Mouse (Mus musculus): ENCODE results near the gene Pim3. TPM values are rescaled to one million over a fixed set of nuclear protein-coding genes. Genes with fewer than 3 reads are reported as not detected.

The Pim3 gene
- polyA plus RNA-seq, 1 experiment from 2014 or later = 38.6 TPM

- H3K27me3 ChIP-seq (replicated peaks; ENCODE audit: control insufficient read depth, insufficient read depth, low read length) = no peaks in the 10 kb centered on the region
- ATAC-seq (ENCODE audit: low read depth) (no peak), DNase-seq (ENCODE audit: low spot score) (no peak)
- no peak overlapping the region for H3K4me3 ChIP-seq (ENCODE audit: low read depth, low read length)
- H3K27ac ChIP-seq (replicated peaks; ENCODE audit: low read depth, low read length) = no peak overlapping the region
- H3K9me3 ChIP-seq (ENCODE audit: control insufficient read depth, low read length) = no peaks in the 10 kb centered on the region
- H3K4me1 ChIP-seq (ENCODE audit: control insufficient read depth, insufficient read depth, low read length) = peaks cover 15% of the 10 kb centered on the region
- no peak overlapping the region for H3K4me2 ChIP-seq (ENCODE audit: low read depth, low read length)
- 64% methylated on average over 2 of the region's 2 CpGs for WGBS
- H3K9ac ChIP-seq (ENCODE audit: low read depth, low read length) = no peak overlapping the region
- no peaks in the 10 kb centered on the region for H3K36me3 ChIP-seq (ENCODE audit: control insufficient read depth, insufficient read depth, low read length)
These were observed 3.3 kb upstream of the Pim3 start for GRCm38 (mm10) chr15:88858707-88859106.

GRCm38 (mm10) chr15:88859206-88859970, 2.6 kb upstream of the Pim3 start:
- H3K4me2 ChIP-seq (ENCODE audit: low read depth, low read length) = no peak overlapping the region
- H3K4me1 ChIP-seq (ENCODE audit: control insufficient read depth, insufficient read depth, low read length) = peaks cover 16% of the 10 kb centered on the region
- 66% methylated on average over 8 of the region's 8 CpGs for WGBS
- no peak overlapping the region for H3K9ac ChIP-seq (ENCODE audit: low read depth, low read length)
- DNase-seq (ENCODE audit: low spot score) (no peak), ATAC-seq (ENCODE audit: low read depth) (no peak)
- H3K27me3 ChIP-seq (replicated peaks; ENCODE audit: control insufficient read depth, insufficient read depth, low read length) = no peaks in the 10 kb centered on the region
- H3K27ac ChIP-seq (replicated peaks; ENCODE audit: low read depth, low read length) = no peak overlapping the region
- peaks cover 3% of the 10 kb centered on the region for H3K36me3 ChIP-seq (ENCODE audit: control insufficient read depth, insufficient read depth, low read length)
- H3K4me3 ChIP-seq (ENCODE audit: low read depth, low read length) = no peak overlapping the region
- H3K9me3 ChIP-seq (ENCODE audit: control insufficient read depth, low read length) = no peaks in the 10 kb centered on the region

GRCm38 (mm10) chr15:88860781-88861180, 1.2 kb upstream of the Pim3 start:
- 95% methylated on average over 3 of the region's 3 CpGs for WGBS
- Histone ChIP-seq H3K4me2 (ENCODE audit: low read depth, low read length) (no peak overlapping the region), H3K36me3 (ENCODE audit: control insufficient read depth, insufficient read depth, low read length) (peaks cover 14% of the 10 kb centered on the region), H3K9ac (ENCODE audit: low read depth, low read length) (no peak overlapping the region), H3K27me3 (replicated peaks; ENCODE audit: control insufficient read depth, insufficient read depth, low read length) (no peaks in the 10 kb centered on the region), H3K9me3 (ENCODE audit: control insufficient read depth, low read length) (no peaks in the 10 kb centered on the region), H3K4me1 (ENCODE audit: control insufficient read depth, insufficient read depth, low read length) (peaks cover 9% of the 10 kb centered on the region), H3K27ac (replicated peaks; ENCODE audit: low read depth, low read length) (no peak overlapping the region), H3K4me3 (ENCODE audit: low read depth, low read length) (no peak overlapping the region)
- ATAC-seq (ENCODE audit: low read depth) (no peak), DNase-seq (ENCODE audit: low spot score) (no peak)

- Histone ChIP-seq H3K4me1 (ENCODE audit: control insufficient read depth, insufficient read depth, low read length) (peaks cover 9% of the 10 kb centered on the region), H3K4me2 (ENCODE audit: low read depth, low read length) (peak overlapping the region; percentile 95), H3K27ac (replicated peaks; ENCODE audit: low read depth, low read length) (peak overlapping the region; percentile 96), H3K9me3 (ENCODE audit: control insufficient read depth, low read length) (no peaks in the 10 kb centered on the region), H3K27me3 (replicated peaks; ENCODE audit: control insufficient read depth, insufficient read depth, low read length) (no peaks in the 10 kb centered on the region), H3K4me3 (ENCODE audit: low read depth, low read length) (peak overlapping the region; percentile 91), H3K9ac (ENCODE audit: low read depth, low read length) (peak overlapping the region; percentile 89), H3K36me3 (ENCODE audit: control insufficient read depth, insufficient read depth, low read length) (peaks cover 25% of the 10 kb centered on the region)
- DNase-seq (ENCODE audit: low spot score) (peak; percentile 57), ATAC-seq (ENCODE audit: low read depth) (peak; percentile 0; the same call in 1 of the 2 replicates)
- WGBS = 1% methylated on average over 43 of the region's 98 CpGs
These were observed 1.1 kb downstream of the Pim3 start for GRCm38 (mm10) chr15:88862881-88863694.

GRCm38 (mm10) chr15:88863695-88864231, 1.8 kb downstream of the Pim3 start:
- peak; percentile 99 for DNase-seq (ENCODE audit: low spot score)
- Histone ChIP-seq H3K9me3 (ENCODE audit: control insufficient read depth, low read length) (no peaks in the 10 kb centered on the region), H3K4me2 (ENCODE audit: low read depth, low read length) (peak overlapping the region; percentile 95), H3K27ac (replicated peaks; ENCODE audit: low read depth, low read length) (peak overlapping the region; percentile 96), H3K9ac (ENCODE audit: low read depth, low read length) (peak overlapping the region; percentile 89), H3K4me3 (ENCODE audit: low read depth, low read length) (peak overlapping the region; percentile 91), H3K36me3 (ENCODE audit: control insufficient read depth, insufficient read depth, low read length) (peaks cover 25% of the 10 kb centered on the region), H3K27me3 (replicated peaks; ENCODE audit: control insufficient read depth, insufficient read depth, low read length) (no peaks in the 10 kb centered on the region), H3K4me1 (ENCODE audit: control insufficient read depth, insufficient read depth, low read length) (peaks cover 9% of the 10 kb centered on the region)
- ATAC-seq (ENCODE audit: low read depth) = peak; percentile 90
- under 1% methylated on average over 14 of the region's 39 CpGs for WGBS

- Histone ChIP-seq H3K27me3 (replicated peaks; ENCODE audit: control insufficient read depth, insufficient read depth, low read length) (no peaks in the 10 kb centered on the region), H3K4me2 (ENCODE audit: low read depth, low read length) (peak overlapping the region; percentile 95), H3K36me3 (ENCODE audit: control insufficient read depth, insufficient read depth, low read length) (peaks cover 25% of the 10 kb centered on the region), H3K9ac (ENCODE audit: low read depth, low read length) (peak overlapping the region; percentile 89), H3K4me1 (ENCODE audit: control insufficient read depth, insufficient read depth, low read length) (peaks cover 9% of the 10 kb centered on the region), H3K27ac (replicated peaks; ENCODE audit: low read depth, low read length) (peak overlapping the region; percentile 53), H3K4me3 (ENCODE audit: low read depth, low read length) (peak overlapping the region; percentile 91), H3K9me3 (ENCODE audit: control insufficient read depth, low read length) (no peaks in the 10 kb centered on the region)
- ATAC-seq (ENCODE audit: low read depth) (no peak; the same call in 1 of the 2 replicates), DNase-seq (ENCODE audit: low spot score) (no peak)
- 16% methylated on average over 21 of the region's 22 CpGs for WGBS
These were observed 2.5 kb downstream of the Pim3 start for GRCm38 (mm10) chr15:88864270-88865030.

- 0 out of 2 replicates have a peak overlapping the region, but pooled peaks have one; percentile 89 for H3K9ac ChIP-seq (ENCODE audit: low read depth, low read length)
These were observed 3.1 kb downstream of the Pim3 start for GRCm38 (mm10) chr15:88865061-88865460.

More at GRCm38 (mm10) chr15:88865061-88865460, 3.1 kb downstream of the Pim3 start:
- H3K27ac ChIP-seq (replicated peaks; ENCODE audit: low read depth, low read length) = no peak overlapping the region
- H3K4me3 ChIP-seq (ENCODE audit: low read depth, low read length) = peak overlapping the region; percentile 91
- peaks cover 25% of the 10 kb centered on the region for H3K36me3 ChIP-seq (ENCODE audit: control insufficient read depth, insufficient read depth, low read length)
- no peak for DNase-seq (ENCODE audit: low spot score)
- H3K9me3 ChIP-seq (ENCODE audit: control insufficient read depth, low read length) = no peaks in the 10 kb centered on the region
- WGBS = 64% methylated on average over 14 of the region's 14 CpGs
- H3K4me1 ChIP-seq (ENCODE audit: control insufficient read depth, insufficient read depth, low read length) = peaks cover 9% of the 10 kb centered on the region
- H3K27me3 ChIP-seq (replicated peaks; ENCODE audit: control insufficient read depth, insufficient read depth, low read length) = no peaks in the 10 kb centered on the region
- no peak for ATAC-seq (ENCODE audit: low read depth)
- peak overlapping the region; percentile 95 for H3K4me2 ChIP-seq (ENCODE audit: low read depth, low read length)
